Mouse (Mus musculus) fibroblast of lung, adult 2 months (primary cell): ENCODE measurements around the gene Sumf2.
"Not testable (repeated sequence)": the region's sequence is repeated elsewhere in the genome, so short reads cannot be mapped to it uniquely, and the experiment has no call there.

Experiments used
- DNase-seq: peaks from one replicate; pipeline ENCODE4 v3.0.0-alpha.2; 2011; ENCODE audit warnings: low read depth

Gene Sumf2

GRCm38 (mm10) chr5:129846752-129847557 is at the start of gene Sumf2:
Gene Sumf2, plus strand, starts transcription at chr5:129846986.
- peak; percentile 94 for DNase-seq

- no peak for DNase-seq
These were observed 1.9 kb upstream of the Sumf2 start for GRCm38 (mm10) chr5:129844848-129845247.

- no peak for DNase-seq
These were observed 703 bp downstream of the Sumf2 start for GRCm38 (mm10) chr5:129847558-129847820.

- no peak for DNase-seq
These were observed 8.4 kb downstream of the Sumf2 start for GRCm38 (mm10) chr5:129855163-129855562.

- DNase-seq = no peak
These were observed 9.6 kb downstream of the Sumf2 start for GRCm38 (mm10) chr5:129856414-129856813.

GRCm38 (mm10) chr5:129862325-129862724 is 15.5 kb downstream of the Sumf2 start:
- DNase-seq = no peak

GRCm38 (mm10) chr5:129864467-129864866 is 17.7 kb downstream of the Sumf2 start:
- no peak for DNase-seq

GRCm38 (mm10) chr5:129865841-129866240 is 19.1 kb downstream of the Sumf2 start:
- DNase-seq = no peak

GRCm38 (mm10) chr5:129869238-129869995 is 22.6 kb downstream of the Sumf2 start:
- DNase-seq = no peak

- no peak for DNase-seq
These were observed 24.5 kb downstream of the Sumf2 start for GRCm38 (mm10) chr5:129871238-129871637.

GRCm38 (mm10) chr5:129873942-129874341 is 27.2 kb downstream of the Sumf2 start:
- DNase-seq = no peak

- no peak for DNase-seq
These were observed 28.3 kb downstream of the Sumf2 start for GRCm38 (mm10) chr5:129875098-129875497.

GRCm38 (mm10) chr5:129877731-129878455 is 31.1 kb downstream of the Sumf2 start:
- no peak for DNase-seq

- DNase-seq = peak; percentile 54
These were observed 32.2 kb downstream of the Sumf2 start for GRCm38 (mm10) chr5:129878946-129879345.

GRCm38 (mm10) chr5:129879888-129880287 is 33.1 kb downstream of the Sumf2 start:
- no peak for DNase-seq

- DNase-seq = no peak
These were observed 39.5 kb downstream of the Sumf2 start for GRCm38 (mm10) chr5:129886271-129886670.

- DNase-seq = peak; percentile 97
These were observed 40.3 kb downstream of the Sumf2 start, which contains the start of gene Chchd2 for GRCm38 (mm10) chr5:129886911-129887636. Gene Chchd2, minus strand, starts transcription at chr5:129887470.

- not testable (repeated sequence) for DNase-seq
These were observed 43.6 kb downstream of the Sumf2 start for GRCm38 (mm10) chr5:129890390-129890789.

- DNase-seq = peak; percentile 96
These were observed 48.7 kb downstream of the Sumf2 start, which contains the start of gene Zbed5 for GRCm38 (mm10) chr5:129895198-129896088. Gene Zbed5, plus strand, starts transcription at chr5:129895723.

GRCm38 (mm10) chr5:129898449-129898848 is 51.7 kb downstream of the Sumf2 start, which contains the start of gene Phkg1:
Gene Phkg1, minus strand, starts transcription at chr5:129898549.
- no peak for DNase-seq

GRCm38 (mm10) chr5:129907775-129908174 is 61.0 kb downstream of the Sumf2 start:
- no peak for DNase-seq
